In the genomic region with DNA sequence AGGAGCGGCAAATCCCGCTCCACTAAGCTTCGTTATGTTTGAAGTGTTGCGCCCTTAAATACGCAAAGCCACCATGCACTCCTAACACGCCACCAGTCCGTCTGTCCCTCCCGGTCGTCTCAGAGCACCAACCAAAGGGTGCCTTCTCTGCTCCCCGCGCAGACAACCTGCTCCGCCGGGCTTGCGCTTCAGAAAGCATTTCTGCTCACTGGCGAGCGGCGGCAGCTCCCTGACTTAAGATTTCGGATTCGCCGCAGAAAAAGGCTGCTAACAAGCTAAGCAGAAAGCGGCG, we compare ENCODE assay signal across 8 mouse cellular contexts. TPM values are rescaled to one million over a fixed set of nuclear protein-coding genes. Genes with fewer than 3 reads are reported as not detected.
A peak's percentile ranks its signal among the peaks of the same experiment; 100 is the strongest.
DNase-seq lines count a peak whose midpoint lies in the region; ATAC-seq and TF ChIP-seq lines count a peak whose summit lies in the region.

No protein-coding gene starts in this region.

- H3K9me3 ChIP-seq in hindbrain, embryonic 15.5 days: no peaks in the 10 kb centered on the region

- H3K27ac ChIP-seq in left cerebral cortex, adult 2 months: peak overlapping the region; percentile 98
- H3K27ac ChIP-seq in cortical plate, adult 2 months (ENCODE audit: insufficient read depth, low read length): peak overlapping the region; percentile 62; the same call in 1 of the 2 replicates
- H3K27ac ChIP-seq in hindbrain, embryonic 15.5 days (replicated peaks): peak overlapping the region; percentile 91

- intact Hi-C loops in left cerebral cortex, adult 2 months (cut with DNase I): loop anchor here (1.0 kb wide), 1 partner anchor 207 kb away; the partner anchor contains the start of gene Mkrn2
- intact Hi-C loops in left cerebral cortex, postnatal 4 days (cut with DNase I): loop anchor here (5.0 kb wide), 1 partner anchor 44 kb away; the partner anchor contains the start of genes Ift122 and Mbd4

- ATAC-seq in hindbrain, embryonic 15.5 days (ENCODE audit: low FRiP score, low read depth): no peak; the same call in 1 of the 2 replicates

- peak overlapping the region; percentile 93 for H3K9ac ChIP-seq in hindbrain, embryonic 15.5 days

- H3K79me2 ChIP-seq in myocyte (ENCODE audit: control insufficient read depth, insufficient read depth): peaks cover 31% of the 10 kb centered on the region

- peaks cover 4% of the 10 kb centered on the region; the same call in 1 of the 2 replicates for H3K4me1 ChIP-seq in cortical plate, adult 2 months (ENCODE audit: control insufficient read depth, insufficient read depth, low read length)
- H3K4me1 ChIP-seq in hindbrain, embryonic 15.5 days (replicated peaks): peaks cover 23% of the 10 kb centered on the region

- H3K4me3 ChIP-seq in left cerebral cortex, adult 2 months: peak overlapping the region; percentile 86
- peak overlapping the region; percentile 97 for H3K4me3 ChIP-seq in cortical plate, adult 2 months (ENCODE audit: insufficient read depth, low read length)
- H3K4me3 ChIP-seq in hindbrain, embryonic 15.5 days: peak overlapping the region; percentile 83
- H3K4me3 ChIP-seq in myocyte: peak overlapping the region; percentile 94

- H3K27me3 ChIP-seq in hindbrain, embryonic 15.5 days: no peaks in the 10 kb centered on the region
- no peaks in the 10 kb centered on the region for H3K27me3 ChIP-seq in myocyte (ENCODE audit: control insufficient read depth, insufficient read depth, insufficient read length)

- 0 out of 2 replicates have a peak, but pooled peaks have one; percentile 9 for TF ChIP-seq POLR2A in cortical plate, adult 2 months (IDR thresholded peaks at IDR 0.05; ENCODE audit: extremely low read depth, insufficient read depth, low read length)
- TF ChIP-seq POLR2A in myocyte (IDR thresholded peaks at IDR 0.05; ENCODE audit: insufficient read length, low read depth): no peak

- no peak for DNase-seq in left cerebral cortex, adult 2 months (ENCODE audit: extremely low spot score in 1 of 2, low spot score in 2 of 2)
- DNase-seq in left cerebral cortex, postnatal 4 days: no peak
- no peak for DNase-seq in right cerebral cortex, postnatal 10 days (ENCODE audit: low spot score in 2 of 2)
- no peak for DNase-seq in MN1 (ENCODE audit: low spot score)
- no peak for DNase-seq in adrenal gland, adult 2 months

- H3K4me2 ChIP-seq in hindbrain, embryonic 15.5 days: peak overlapping the region; percentile 80
- H3K4me2 ChIP-seq in myocyte (ENCODE audit: low read depth): peak overlapping the region; percentile 85

- H3ac ChIP-seq in myocyte (ENCODE audit: control insufficient read depth, insufficient read length): peak overlapping the region; percentile 22

- no peak for TF ChIP-seq CTCF in left cerebral cortex, adult 2 months (IDR thresholded peaks at IDR 0.05)
- TF ChIP-seq CTCF in cortical plate, adult 2 months (IDR thresholded peaks at IDR 0.05; ENCODE audit: extremely low read depth, insufficient read depth, low read length): no peak

- WGBS in hindbrain, embryonic 15.5 days: 0% methylated on average over 22 of the region's 22 CpGs

- H3K36me3 ChIP-seq in hindbrain, embryonic 15.5 days: peaks cover 28% of the 10 kb centered on the region
- peaks cover 15% of the 10 kb centered on the region for H3K36me3 ChIP-seq in myocyte (ENCODE audit: control insufficient read depth, insufficient read depth)

TF ChIP-seq in myocyte, 11 proteins besides CTCF, POLR2A, EP300 and RAD21:
- TF ChIP-seq MYOG (IDR thresholded peaks at IDR 0.05; ENCODE audit: control insufficient read depth in 1 of 3, insufficient read depth in 1 of 3, insufficient read length in 2 of 3, low read depth in 2 of 3) (no peak), TCF12 (IDR thresholded peaks at IDR 0.05; ENCODE audit: insufficient read depth, poor library complexity, severe bottlenecking) (no peak), USF1 (IDR thresholded peaks at IDR 0.05; ENCODE audit: low read depth) (no peak), MYOD1 (IDR thresholded peaks at IDR 0.05; ENCODE audit: control insufficient read depth in 1 of 3, insufficient read length in 2 of 3, low read depth in 2 of 3) (no peak)
TF ChIP-seq in myocyte: peak in this region for 0.

RNA-seq across cellular contexts. Expression of gene Rpl32, which starts 0.4 kb away (rescaled TPM):
- 100 to 1,000 TPM; 429 to 479 TPM for total RNA-seq in left cerebral cortex, adult 2 months (2021)
- total RNA-seq in left cerebral cortex, postnatal 4 days (2021): 100 to 1,000 TPM; 842 to 903 TPM
- polyA plus RNA-seq in cortical plate, adult 2 months (2012; rRNA removed): 914 and 1,009 TPM in 2 replicates
- 948 and 1,117 TPM in 2 replicates for polyA plus RNA-seq in hindbrain, embryonic 15.5 days (2015; fragmentation: Nextera tagmentation; extraction: Ambion mirVana)
- polyA plus RNA-seq in myocyte (2012; fragmentation: generic; extraction: Trizol): 4,367 TPM
- 1,000 to 10,000 TPM; 1,129 to 1,275 TPM for total RNA-seq in adrenal gland, adult 2 months (2021)
- 61.9 and 71.3 TPM in 2 replicates for polyA plus RNA-seq in adrenal gland, adult 2 months (2012; rRNA removed)

RNA-seq across cellular contexts. Expression of gene Efcab12, which starts 30.1 kb away (rescaled TPM):
- total RNA-seq in left cerebral cortex, adult 2 months (2021): 1 to 10 TPM; 5.4 to 6.1 TPM
- total RNA-seq in left cerebral cortex, postnatal 4 days (2021): 1 to 10 TPM; 3.0 to 3.6 TPM
- 7.1 and 7.9 TPM in 2 replicates for polyA plus RNA-seq in cortical plate, adult 2 months (2012; rRNA removed)
- polyA plus RNA-seq in hindbrain, embryonic 15.5 days (2015; fragmentation: Nextera tagmentation; extraction: Ambion mirVana): 2.6 and 2.9 TPM in 2 replicates
- not detected for polyA plus RNA-seq in myocyte (2012; fragmentation: generic; extraction: Trizol)
- total RNA-seq in adrenal gland, adult 2 months (2021): under 1 TPM; 0.66 to 0.75 TPM
- polyA plus RNA-seq in adrenal gland, adult 2 months (2012; rRNA removed): 0.06 and 0.13 TPM in 2 replicates

RNA-seq across cellular contexts. Expression of gene Cand2, which starts 33.8 kb away (rescaled TPM):
- 1 to 10 TPM; 1.8 to 1.9 TPM for total RNA-seq in left cerebral cortex, adult 2 months (2021)
- 1 to 10 TPM; 8.3 to 8.5 TPM for total RNA-seq in left cerebral cortex, postnatal 4 days (2021)
- polyA plus RNA-seq in cortical plate, adult 2 months (2012; rRNA removed): 3.0 and 3.1 TPM in 2 replicates
- 12.8 and 12.9 TPM in 2 replicates for polyA plus RNA-seq in hindbrain, embryonic 15.5 days (2015; fragmentation: Nextera tagmentation; extraction: Ambion mirVana)
- polyA plus RNA-seq in myocyte (2012; fragmentation: generic; extraction: Trizol): 31.3 TPM
- 10 to 100 TPM in 1 of 2 experiments, 1 to 10 TPM in 1; 8.9 to 16.1 TPM for total RNA-seq in adrenal gland, adult 2 months (2021)
- polyA plus RNA-seq in adrenal gland, adult 2 months (2012; rRNA removed): 16.6 and 18.3 TPM in 2 replicates

RNA-seq across cellular contexts. Expression of gene Mbd4, which starts 45.0 kb away (rescaled TPM):
- total RNA-seq in left cerebral cortex, adult 2 months (2021): 1 to 10 TPM; 8.5 TPM
- 1 to 10 TPM; 6.4 to 7.1 TPM for total RNA-seq in left cerebral cortex, postnatal 4 days (2021)
- polyA plus RNA-seq in cortical plate, adult 2 months (2012; rRNA removed): 9.5 and 10.1 TPM in 2 replicates
- polyA plus RNA-seq in hindbrain, embryonic 15.5 days (2015; fragmentation: Nextera tagmentation; extraction: Ambion mirVana): 8.8 and 10.9 TPM in 2 replicates
- 0.56 TPM for polyA plus RNA-seq in myocyte (2012; fragmentation: generic; extraction: Trizol)
- 1 to 10 TPM; 1.9 to 2.7 TPM for total RNA-seq in adrenal gland, adult 2 months (2021)
- 0.49 and 0.65 TPM in 2 replicates for polyA plus RNA-seq in adrenal gland, adult 2 months (2012; rRNA removed)

RNA-seq across cellular contexts. Expression of gene Ift122, which starts 45.1 kb away (rescaled TPM):
- total RNA-seq in left cerebral cortex, adult 2 months (2021): 10 to 100 TPM; 31.1 to 32.7 TPM
- 10 to 100 TPM; 28.9 to 35.8 TPM for total RNA-seq in left cerebral cortex, postnatal 4 days (2021)
- polyA plus RNA-seq in cortical plate, adult 2 months (2012; rRNA removed): 31.2 and 34.7 TPM in 2 replicates
- polyA plus RNA-seq in hindbrain, embryonic 15.5 days (2015; fragmentation: Nextera tagmentation; extraction: Ambion mirVana): 28.9 and 31.5 TPM in 2 replicates
- polyA plus RNA-seq in myocyte (2012; fragmentation: generic; extraction: Trizol): 21.4 TPM
- 10 to 100 TPM; 16.1 to 17.6 TPM for total RNA-seq in adrenal gland, adult 2 months (2021)
- polyA plus RNA-seq in adrenal gland, adult 2 months (2012; rRNA removed): 14.0 and 16.5 TPM in 2 replicates

Comparison
In these comparisons a context has a peak if more than half of its experiments do, and no peak if none do; other contexts are left out.
1. RNA of gene Rpl32, which starts 0.4 kb away (polyA plus RNA-seq): 4,367 TPM in myocyte (single experiment), 914 to 1,009 TPM in cortical plate, adult 2 months and 948 to 1,117 TPM in hindbrain, embryonic 15.5 days; 61.9 to 71.3 TPM in adrenal gland, adult 2 months; every median in the first group is over 10 times any median in the second.
2. Peak in every context shown above with its lines, with median percentiles within 50 percentile points of each other: H3K27ac ChIP-seq and H3K4me3 ChIP-seq.